Mouse (Mus musculus): ENCODE measurements around the gene Rubcn.
"Not testable (repeated sequence)": the region's sequence is repeated elsewhere in the genome, so short reads cannot be mapped to it uniquely, and the experiment has no call there.

Gene Rubcn

GRCm38 (mm10) chr16:32877343-32878156 lies at the start of gene Rubcn, which contains the start of gene Fyttd1:
TSS of gene Rubcn (minus strand) at chr16:32877766.
TSS of gene Fyttd1 (plus strand) at chr16:32877500.
- peak; percentile 96 for DNase-seq

GRCm38 (mm10) chr16:32927044-32927443 lies 49.5 kb upstream of the Rubcn start:
- no peak for DNase-seq

GRCm38 (mm10) chr16:32926629-32927028 lies 49.1 kb upstream of the Rubcn start:
- not testable (repeated sequence) for DNase-seq

- no peak for DNase-seq
Observed at GRCm38 (mm10) chr16:32915292-32916068, 37.9 kb upstream of the Rubcn start.

- DNase-seq, result peak; percentile 94 to 96
Observed at GRCm38 (mm10) chr16:32913937-32914881, 36.6 kb upstream of the Rubcn start, which contains the start of gene Lrch3. TSS of gene Lrch3 (plus strand) at chr16:32914100.

GRCm38 (mm10) chr16:32913212-32913611 lies 35.6 kb upstream of the Rubcn start:
- DNase-seq, result no peak

GRCm38 (mm10) chr16:32906727-32907126 lies 29.2 kb upstream of the Rubcn start:
- peak in 1 of 2 experiments; percentile 12 for DNase-seq

GRCm38 (mm10) chr16:32906186-32906585 lies 28.6 kb upstream of the Rubcn start:
- DNase-seq, result no peak

- DNase-seq, result no peak
Observed at GRCm38 (mm10) chr16:32902051-32902428, 24.5 kb upstream of the Rubcn start.

- DNase-seq, result no peak
Observed at GRCm38 (mm10) chr16:32901360-32902050, 23.9 kb upstream of the Rubcn start.

- no peak for DNase-seq
Observed at GRCm38 (mm10) chr16:32896126-32896525, 18.6 kb upstream of the Rubcn start.

- no peak for DNase-seq
Observed at GRCm38 (mm10) chr16:32889881-32890280, 12.3 kb upstream of the Rubcn start.

GRCm38 (mm10) chr16:32887996-32888395 lies 10.4 kb upstream of the Rubcn start:
- DNase-seq, result no peak

GRCm38 (mm10) chr16:32881538-32881937 lies 4.0 kb upstream of the Rubcn start:
- no peak for DNase-seq

- no peak for DNase-seq
Observed at GRCm38 (mm10) chr16:32878972-32879926, 1.7 kb upstream of the Rubcn start.

GRCm38 (mm10) chr16:32878157-32878598 lies 612 bp upstream of the Rubcn start:
- DNase-seq, result no peak

GRCm38 (mm10) chr16:32876831-32877230 lies 735 bp downstream of the Rubcn start:
- no peak for DNase-seq

- no peak for DNase-seq
Observed at GRCm38 (mm10) chr16:32875847-32876246, 1.7 kb downstream of the Rubcn start.

- not testable (repeated sequence) for DNase-seq
Observed at GRCm38 (mm10) chr16:32875281-32875680, 2.3 kb downstream of the Rubcn start.

GRCm38 (mm10) chr16:32873366-32873765 lies 4.2 kb downstream of the Rubcn start:
- DNase-seq, result no peak

- DNase-seq, result no peak
Observed at GRCm38 (mm10) chr16:32870231-32870630, 7.3 kb downstream of the Rubcn start.
